Mouse (Mus musculus) forebrain, embryonic 12.5 days (tissue): ENCODE results near the gene Vmn1r195. TPM values are rescaled to one million over a fixed set of nuclear protein-coding genes. Genes with fewer than 3 reads are reported as not detected.
"Not testable (repeated sequence)": the region's sequence is repeated elsewhere in the genome, so short reads cannot be mapped to it uniquely, and the experiment has no call there.

Experiments used
- ATAC-seq: fragments of 200-750 bp; cut with Nextera tagmentation; 2 replicates; pipeline ENCODE4 v1.8.0; 2017; ENCODE audit warnings: moderate TSS enrichment; ENCODE audit not compliant: low FRiP score
- H3K27ac ChIP-seq: fragments of 300-500 bp; sonication (generic); 2 replicates; pipeline ENCODE4 v1.5.1; 2016; ENCODE audit warnings: mild to moderate bottlenecking
- H3K27me3 ChIP-seq: fragments of 300-500 bp; sonication (generic); 2 replicates; pipeline ENCODE4 v1.6.1; 2016; ENCODE audit warnings: mild to moderate bottlenecking
- H3K36me3 ChIP-seq: fragments of 300-500 bp; sonication (generic); replicated peaks from 2 replicates; pipeline ENCODE4 v1.6.1; 2016; ENCODE audit warnings: mild to moderate bottlenecking
- H3K4me1 ChIP-seq: fragments of 300-500 bp; sonication (generic); 2 replicates; pipeline ENCODE4 v1.6.1; 2016
- H3K4me2 ChIP-seq: fragments of 300-500 bp; sonication (generic); 2 replicates; pipeline ENCODE4 v1.6.1; 2016; ENCODE audit warnings: mild to moderate bottlenecking, moderate library complexity
- H3K4me3 ChIP-seq: fragments of 300-500 bp; sonication (generic); replicated peaks from 2 replicates; pipeline ENCODE4 v1.5.1; 2016; ENCODE audit warnings: mild to moderate bottlenecking
- H3K9ac ChIP-seq: fragments of 300-500 bp; sonication (generic); 2 replicates; pipeline ENCODE4 v1.6.1; 2016; ENCODE audit warnings: mild to moderate bottlenecking
- H3K9me3 ChIP-seq: fragments of 300-500 bp; sonication (generic); 2 replicates; pipeline ENCODE4 v1.6.1; 2016
- WGBS: fragments of 180-500 bp; shearing (Covaris S2); methylation state at CpG from one replicate; pipeline ENCODE4 v1.1.7; 2016; 5-methylcytosine and 5-hydroxymethylcytosine counted together
- polyA plus RNA-seq: library from polyadenylated mRNA; unstranded; fragments of >200 nt; fragmentation: Nextera tagmentation; extraction: Ambion mirVana; gene quantifications from 2 replicates; pipeline ENCODE4 v1.2.1, GENCODE M21; 2016

Vmn1r195 gene
- not detected in 2 replicates for polyA plus RNA-seq

DNA sequence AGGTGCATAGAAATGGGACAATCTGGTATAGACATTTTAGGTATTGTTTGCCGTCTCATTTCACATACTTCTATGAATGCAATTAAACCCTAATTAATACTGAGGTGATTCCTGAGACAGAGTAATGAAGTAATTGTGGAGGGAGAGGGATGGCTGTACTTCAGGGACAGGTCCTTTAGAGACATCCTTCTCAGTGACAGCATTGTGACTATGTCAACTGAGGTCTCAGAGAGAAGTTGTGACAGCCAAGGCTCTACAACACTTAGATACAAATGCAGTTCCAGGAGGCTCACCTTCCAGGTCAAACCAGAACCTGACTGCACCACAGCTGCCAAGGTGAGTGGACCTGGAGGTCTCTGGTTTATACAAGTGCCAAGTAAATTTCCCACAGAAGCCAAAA is at the start of gene Vmn1r195:
Vmn1r195 (plus strand) TSS at position 301 of the 400 bp plus-strand sequence.
- not testable (repeated sequence) for H3K4me1 ChIP-seq, H3K4me3 ChIP-seq, H3K27ac ChIP-seq, H3K36me3 ChIP-seq, ATAC-seq, H3K4me2 ChIP-seq, H3K9ac ChIP-seq, H3K27me3 ChIP-seq, H3K9me3 ChIP-seq
- WGBS, result 92% methylated on average over 1 of the region's 1 CpGs

DNA sequence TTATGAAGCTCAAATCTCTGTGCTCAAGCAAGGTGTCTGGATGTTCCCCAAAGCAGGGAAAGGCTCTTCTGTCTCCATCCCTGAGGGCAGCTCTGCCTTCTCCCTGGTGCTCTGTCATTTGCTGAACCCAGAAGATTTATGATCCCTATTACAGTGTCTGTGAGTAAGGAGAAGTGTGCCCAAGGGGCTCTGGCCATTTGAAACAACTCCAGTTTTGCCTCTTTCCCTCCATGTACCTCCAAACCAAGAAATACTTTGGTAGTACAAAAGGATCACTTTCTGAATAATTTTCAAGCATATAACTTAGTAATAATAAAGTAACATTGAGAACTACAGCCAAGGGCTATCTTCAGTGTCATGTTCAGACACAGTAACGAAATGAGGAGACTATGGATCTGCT is 47.3 kb upstream of the Vmn1r195 start, which contains the start of gene Vmn1r193:
Vmn1r193 (minus strand) TSS at position 101 of the 400 bp plus-strand sequence.
- ATAC-seq, H3K4me2 ChIP-seq, H3K4me1 ChIP-seq, H3K36me3 ChIP-seq, H3K27ac ChIP-seq, H3K9me3 ChIP-seq, H3K9ac ChIP-seq, H3K4me3 ChIP-seq, H3K27me3 ChIP-seq: not testable (repeated sequence)
- WGBS, result 84% methylated on average over 1 of the region's 1 CpGs

DNA sequence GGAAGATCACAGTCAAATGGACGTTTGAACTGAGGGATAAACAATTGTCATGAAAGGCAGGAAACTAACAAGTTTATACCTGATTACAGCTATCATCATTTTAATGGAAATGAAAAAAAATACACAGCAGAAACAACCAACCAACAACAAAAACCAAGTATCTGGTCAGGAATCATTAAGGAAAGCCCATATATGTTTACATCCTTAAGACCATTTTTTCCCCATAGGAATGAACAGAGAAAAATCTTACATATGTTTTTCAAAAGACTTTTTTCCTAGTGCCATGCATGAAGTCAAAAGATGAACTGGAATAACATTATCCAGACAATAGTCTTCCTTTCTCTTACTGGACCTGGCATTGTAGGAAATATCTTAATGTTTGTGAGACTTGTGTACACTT is 26.4 kb upstream of the Vmn1r195 start, which contains the start of gene Vmn1r194:
Vmn1r194 (plus strand) TSS at position 301 of the 400 bp plus-strand sequence.
- H3K9me3 ChIP-seq, result no peaks in the 10 kb centered on the region
- no peaks in the 10 kb centered on the region for H3K27me3 ChIP-seq
- 58% methylated on average over 1 of the region's 1 CpGs for WGBS
- no peak within 1 kb of the TSS for H3K9ac ChIP-seq
- no peaks in the 10 kb centered on the region for H3K4me1 ChIP-seq
- no peaks in the 10 kb centered on the region for H3K36me3 ChIP-seq
- no peak within 1 kb of the TSS for H3K27ac ChIP-seq
- ATAC-seq, result no peak
- H3K4me2 ChIP-seq, result no peak within 1 kb of the TSS
- no peak within 1 kb of the TSS for H3K4me3 ChIP-seq

DNA sequence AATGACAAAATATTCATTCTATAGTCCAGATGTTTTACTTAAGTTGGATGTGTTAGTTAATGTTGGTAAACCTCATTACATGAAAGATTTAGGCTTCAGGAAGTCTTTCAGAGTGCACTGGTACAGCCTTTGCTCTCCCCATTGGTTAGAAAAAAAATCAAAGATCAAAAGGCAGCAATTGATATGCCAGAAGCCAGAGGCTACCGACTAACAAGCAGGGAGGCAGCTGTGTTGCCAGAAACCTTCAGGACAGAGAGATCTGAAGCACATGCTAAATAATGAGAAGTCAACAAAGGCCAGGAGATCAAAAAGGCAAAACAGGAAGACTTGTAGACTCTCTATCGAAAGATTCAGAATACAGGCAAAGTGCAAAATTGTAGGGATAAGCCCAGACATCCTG is 1.4 kb downstream of the Vmn1r195 start:
- Histone ChIP-seq H3K4me2 (no peak overlapping the region), H3K36me3 (no peaks in the 10 kb centered on the region), H3K9me3 (no peaks in the 10 kb centered on the region), H3K4me1 (no peaks in the 10 kb centered on the region), H3K9ac (no peak overlapping the region), H3K27ac (no peak overlapping the region), H3K4me3 (no peak overlapping the region), H3K27me3 (no peaks in the 10 kb centered on the region)
- ATAC-seq, result no peak
- WGBS, result 44% methylated on average over 2 of the region's 2 CpGs

DNA sequence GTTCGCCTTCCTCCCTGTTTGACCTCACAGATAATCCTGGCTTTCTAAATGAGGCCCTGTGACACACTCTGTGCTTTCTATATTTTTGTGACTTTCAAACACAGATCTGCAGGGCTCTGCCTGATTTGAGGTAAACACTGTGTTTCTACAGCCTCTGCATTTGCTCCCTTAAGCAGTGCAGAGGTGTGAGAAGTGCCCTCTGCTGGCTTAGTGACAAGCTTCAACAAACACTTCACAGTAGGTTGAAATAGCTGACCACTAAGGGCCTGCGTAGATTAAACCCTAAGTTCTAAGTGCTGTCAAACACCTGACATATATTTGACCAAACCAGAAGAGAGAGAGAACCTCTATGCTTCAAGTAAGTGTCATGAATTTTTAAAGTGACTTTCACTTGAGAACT is 14.3 kb downstream of the Vmn1r195 start:
- no peak overlapping the region for H3K9ac ChIP-seq
- no peak overlapping the region for H3K27ac ChIP-seq
- no peak overlapping the region for H3K4me2 ChIP-seq
- ATAC-seq, result no peak
- H3K4me3 ChIP-seq, result no peak overlapping the region
- H3K4me1 ChIP-seq, result no peaks in the 10 kb centered on the region
- no peaks in the 10 kb centered on the region for H3K36me3 ChIP-seq
- no peaks in the 10 kb centered on the region for H3K9me3 ChIP-seq
- WGBS, result 76% methylated on average over 2 of the region's 2 CpGs
- no peaks in the 10 kb centered on the region for H3K27me3 ChIP-seq

DNA sequence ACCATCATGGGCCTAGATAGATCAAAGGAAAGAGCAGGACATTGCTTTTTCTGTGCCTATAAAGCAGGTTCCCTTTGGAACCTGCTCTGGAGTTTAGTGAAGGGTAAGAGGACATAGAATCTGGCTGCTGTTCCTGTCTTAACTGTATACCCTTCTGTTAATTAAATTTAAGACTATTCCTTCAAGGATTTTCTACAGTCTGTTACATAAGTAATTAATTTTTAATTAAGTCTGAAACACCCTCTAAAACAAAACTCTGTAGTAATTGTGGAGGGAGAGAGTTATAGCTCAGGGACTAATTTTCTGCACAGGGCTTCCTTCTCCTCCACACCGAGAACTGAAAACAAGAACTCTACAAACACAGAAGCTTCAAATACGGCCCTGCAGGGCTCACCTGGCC is 19.3 kb downstream of the Vmn1r195 start, which contains the start of gene Vmn1r196:
Vmn1r196 (plus strand) TSS at position 301 of the 400 bp plus-strand sequence.
- no peak within 1 kb of the TSS for H3K4me3 ChIP-seq
- 77% methylated on average over 2 of the region's 2 CpGs for WGBS
- ATAC-seq, result no peak

DNA sequence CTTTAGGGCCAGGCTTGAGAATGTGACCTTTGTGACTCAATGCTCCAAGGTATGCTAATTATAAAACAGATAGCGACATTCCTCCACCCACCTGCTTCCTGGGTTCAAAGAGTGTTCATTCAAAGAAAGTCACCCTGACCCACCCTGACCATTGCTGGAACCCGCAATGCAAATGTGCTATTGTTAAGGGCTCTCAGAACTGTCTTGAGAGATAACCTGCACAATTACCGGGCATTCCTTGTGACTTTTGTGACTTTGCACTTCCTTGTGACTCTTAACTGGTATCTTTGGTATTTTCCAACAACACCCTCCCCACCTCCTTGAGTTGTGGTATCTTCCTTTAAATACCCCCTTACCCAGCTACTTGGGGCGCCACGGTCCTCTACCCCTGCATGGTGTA is 37.8 kb downstream of the Vmn1r195 start:
- not testable (repeated sequence) for H3K4me3 ChIP-seq, H3K27me3 ChIP-seq, H3K36me3 ChIP-seq, H3K4me2 ChIP-seq, ATAC-seq, H3K9me3 ChIP-seq, H3K9ac ChIP-seq, H3K4me1 ChIP-seq, H3K27ac ChIP-seq
- 94% methylated on average over 5 of the region's 5 CpGs for WGBS

More for the DNA sequence above, 19.3 kb downstream of the Vmn1r195 start, which contains the start of gene Vmn1r196:
- H3K9ac ChIP-seq, result no peak within 1 kb of the TSS
- H3K36me3 ChIP-seq, result no peaks in the 10 kb centered on the region
- no peaks in the 10 kb centered on the region for H3K9me3 ChIP-seq
- H3K27me3 ChIP-seq, result no peaks in the 10 kb centered on the region
- no peak within 1 kb of the TSS for H3K27ac ChIP-seq
- H3K4me2 ChIP-seq, result no peak within 1 kb of the TSS
- no peaks in the 10 kb centered on the region for H3K4me1 ChIP-seq

DNA sequence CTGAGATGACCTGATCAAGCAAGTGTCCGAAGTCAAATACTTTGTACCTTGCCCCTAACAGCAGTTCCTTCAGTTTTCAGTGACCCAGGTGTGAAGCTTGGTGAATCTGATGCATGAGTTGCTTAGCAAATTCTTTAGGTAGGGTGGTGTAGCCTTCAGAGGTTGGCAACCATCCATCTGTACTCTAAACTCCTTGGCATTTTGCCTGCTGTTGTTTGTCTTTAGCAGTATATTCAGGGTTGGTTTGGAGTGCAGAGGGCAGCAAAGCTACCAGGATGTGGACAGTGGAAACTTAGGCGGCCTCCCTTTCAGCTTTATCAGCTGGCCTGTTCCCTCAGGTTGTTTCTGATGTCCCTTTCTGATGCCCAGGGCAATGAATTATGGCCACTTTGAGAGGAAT is 45.0 kb downstream of the Vmn1r195 start:
- Histone ChIP-seq H3K9me3 (no peaks in the 10 kb centered on the region), H3K4me2 (no peak overlapping the region), H3K9ac (no peak overlapping the region), H3K27me3 (no peaks in the 10 kb centered on the region), H3K36me3 (no peaks in the 10 kb centered on the region), H3K27ac (no peak overlapping the region), H3K4me1 (no peaks in the 10 kb centered on the region), H3K4me3 (no peak overlapping the region)
- 90% methylated on average over 2 of the region's 2 CpGs for WGBS
- ATAC-seq, result no peak

DNA sequence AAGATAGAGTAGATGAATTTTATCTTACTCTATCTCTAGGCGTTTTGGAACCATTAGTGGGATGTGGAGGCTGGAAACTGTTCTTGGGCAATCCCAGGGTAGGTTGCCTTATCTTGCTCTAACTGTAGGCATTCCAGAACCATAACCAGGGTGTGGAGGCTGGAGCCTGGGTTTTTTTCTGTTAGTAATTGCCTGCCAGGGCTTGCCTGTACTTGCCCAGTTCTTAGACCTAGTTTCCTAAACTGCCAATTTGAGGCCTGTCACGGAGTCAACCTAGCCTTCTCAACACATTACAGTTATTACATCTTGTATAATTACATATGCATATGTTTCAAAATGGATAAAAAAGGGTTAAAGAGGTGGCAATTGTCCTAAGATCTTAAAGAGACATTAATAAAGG is 47.0 kb downstream of the Vmn1r195 start:
- no peak for ATAC-seq
- Histone ChIP-seq H3K27ac (no peak overlapping the region), H3K4me2 (no peak overlapping the region), H3K9ac (no peak overlapping the region), H3K27me3 (no peaks in the 10 kb centered on the region), H3K9me3 (no peaks in the 10 kb centered on the region), H3K4me3 (no peak overlapping the region), H3K36me3 (no peaks in the 10 kb centered on the region), H3K4me1 (no peaks in the 10 kb centered on the region)
- 85% methylated on average over 2 of the region's 2 CpGs for whole genome bisulfite sequencing

DNA sequence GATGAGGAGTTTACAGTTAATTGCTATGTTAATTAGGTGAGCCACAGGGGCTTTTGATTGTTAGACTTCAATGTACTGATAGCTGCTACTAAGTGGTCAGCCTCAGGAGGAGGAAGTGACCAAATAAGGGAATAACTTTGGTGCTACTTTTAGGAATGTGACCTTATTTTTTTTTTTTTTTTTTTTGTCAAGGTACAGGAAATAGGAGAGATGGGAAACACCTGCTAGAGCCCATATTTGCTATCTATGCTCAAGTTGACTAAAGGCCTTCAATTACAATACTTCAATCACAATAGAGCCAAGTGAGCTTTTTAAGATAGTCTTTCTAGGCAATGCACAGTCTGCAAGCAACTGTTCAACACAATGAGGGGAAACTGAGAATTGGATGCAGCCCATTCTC is 49.8 kb downstream of the Vmn1r195 start:
- H3K27me3 ChIP-seq, result no peaks in the 10 kb centered on the region

DNA sequence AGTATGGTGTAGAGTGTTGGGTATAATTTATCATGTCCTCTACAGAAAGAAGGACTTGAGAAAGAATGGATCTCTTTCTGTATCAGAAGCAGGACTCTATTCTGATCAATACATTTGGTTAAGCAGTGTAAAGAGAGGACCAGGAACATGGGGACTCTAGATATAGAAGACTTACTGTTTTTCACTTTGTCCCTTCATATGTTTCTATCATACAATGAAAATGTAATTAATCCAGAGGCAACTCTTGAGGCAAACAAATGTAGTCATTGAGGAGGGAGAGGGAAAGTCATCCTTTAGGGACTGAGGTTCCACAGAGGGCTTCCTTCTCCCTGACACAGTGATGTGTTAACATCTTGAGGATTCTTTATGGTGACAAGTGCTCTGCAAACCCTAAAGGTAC is 54.0 kb downstream of the Vmn1r195 start, which contains the start of gene Vmn1r197:
Vmn1r197 (plus strand) TSS at position 301 of the 400 bp plus-strand sequence.
- Histone ChIP-seq H3K27me3 (no peaks in the 10 kb centered on the region), H3K36me3 (no peaks in the 10 kb centered on the region), H3K4me3 (no peak within 1 kb of the TSS), H3K9ac (no peak within 1 kb of the TSS), H3K4me2 (no peak within 1 kb of the TSS), H3K27ac (no peak within 1 kb of the TSS), H3K4me1 (no peaks in the 10 kb centered on the region), H3K9me3 (no peaks in the 10 kb centered on the region)
- no peak for ATAC-seq

More for the DNA sequence above, 49.8 kb downstream of the Vmn1r195 start:
- Histone ChIP-seq H3K4me1 (no peaks in the 10 kb centered on the region), H3K4me2 (no peak overlapping the region), H3K4me3 (no peak overlapping the region), H3K9me3 (no peaks in the 10 kb centered on the region), H3K27ac (no peak overlapping the region), H3K9ac (no peak overlapping the region), H3K36me3 (no peaks in the 10 kb centered on the region)
- ATAC-seq, result no peak
